In the genomic region with DNA sequence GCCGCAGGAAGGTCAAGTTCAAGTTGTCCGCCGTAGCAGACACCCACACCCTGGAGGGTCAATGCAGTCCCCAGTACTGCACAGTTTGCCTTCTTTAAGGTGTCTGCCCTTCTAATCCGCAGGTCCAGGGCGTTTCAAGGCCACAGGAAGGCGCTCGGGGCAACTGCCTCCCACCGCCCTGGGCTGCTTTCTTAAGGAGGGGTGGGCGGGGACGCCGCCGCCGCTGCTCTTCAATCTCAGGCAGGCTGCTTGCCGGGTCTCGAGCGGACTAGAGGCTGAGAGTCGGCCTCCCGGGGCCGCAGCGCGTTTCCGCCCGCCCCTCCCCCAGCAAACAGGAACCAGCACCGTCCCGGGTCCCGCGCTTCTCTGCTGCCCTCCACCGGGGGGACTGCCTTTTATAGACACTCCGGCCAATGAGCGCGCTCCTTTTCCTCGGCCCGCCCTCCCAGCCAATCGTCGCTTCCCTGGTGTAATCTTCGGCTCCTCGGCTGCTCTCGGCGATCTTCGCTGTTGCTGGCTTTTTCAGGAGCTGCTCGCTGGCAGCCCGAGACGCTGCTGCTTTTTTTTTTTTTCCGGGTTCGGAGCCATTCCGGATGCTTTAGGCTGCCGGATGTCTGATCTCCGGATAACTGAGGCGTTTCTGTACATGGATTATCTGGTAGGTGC, we compare ENCODE assay signal across 8 mouse cellular contexts. TPM values are rescaled to one million over a fixed set of nuclear protein-coding genes. Genes with fewer than 3 reads are reported as not detected.
A peak's percentile ranks its signal among the peaks of the same experiment; 100 is the strongest.
DNase-seq lines count a peak whose midpoint lies in the region; ATAC-seq and TF ChIP-seq lines count a peak whose summit lies in the region.

A gene (plus strand): TSS at position 467 of the 666 bp plus-strand sequence.

- 0 out of 2 replicates have a peak, but pooled peaks have one; percentile 21 for TF ChIP-seq EP300 in liver, embryonic 14.5 days (IDR thresholded peaks at IDR 0.05; ENCODE audit: low read depth)
- TF ChIP-seq EP300 in stomach, postnatal 0 days (optimal IDR thresholded peaks at IDR 0.05): no peak

- WGBS in forebrain, embryonic 10.5 days: 1% methylated on average over 49 of the region's 49 CpGs
- under 1% methylated on average over 49 of the region's 49 CpGs for WGBS in heart, embryonic 15.5 days
- under 1% methylated on average over 49 of the region's 49 CpGs for WGBS in liver, embryonic 14.5 days (ENCODE audit: insufficient replicate concordance)
- WGBS in neural tube, embryonic 11.5 days: under 1% methylated on average over 49 of the region's 49 CpGs
- WGBS in stomach, postnatal 0 days: under 1% methylated on average over 44 of the region's 49 CpGs

- peaks cover 27% of the 10 kb centered on the region for H3K4me1 ChIP-seq in forebrain, embryonic 10.5 days
- H3K4me1 ChIP-seq in heart, embryonic 15.5 days (replicated peaks): peaks cover 20% of the 10 kb centered on the region
- peaks cover 5 to 14% of the 10 kb centered on the region in 2 experiments for H3K4me1 ChIP-seq in liver, embryonic 14.5 days (replicated peaks; ENCODE audit: control insufficient read depth in 2 of 2, insufficient read depth in 2 of 2, low read length in 1 of 2)
- peaks cover 6% of the 10 kb centered on the region for H3K4me1 ChIP-seq in neural tube, embryonic 11.5 days (ENCODE audit: control insufficient read depth, insufficient read depth, low read length)
- no peaks in the 10 kb centered on the region; the same call in 1 of the 2 replicates for H3K4me1 ChIP-seq in stomach, postnatal 0 days (replicated peaks; ENCODE audit: control insufficient read depth, insufficient read depth)

- H3K27me3 ChIP-seq in forebrain, embryonic 10.5 days (ENCODE audit: poor library complexity, severe bottlenecking): no peaks in the 10 kb centered on the region
- no peaks in the 10 kb centered on the region for H3K27me3 ChIP-seq in heart, embryonic 15.5 days
- no peaks in the 10 kb centered on the region for H3K27me3 ChIP-seq in liver, embryonic 14.5 days (ENCODE audit: control insufficient read depth, insufficient read depth, low read length)
- H3K27me3 ChIP-seq in neural tube, embryonic 11.5 days (ENCODE audit: control insufficient read depth, insufficient read depth, low read length): no peaks in the 10 kb centered on the region
- no peaks in the 10 kb centered on the region for H3K27me3 ChIP-seq in stomach, postnatal 0 days (ENCODE audit: control insufficient read depth, insufficient read depth, low read length)

- peak within 1 kb of the TSS; percentile 95 for H3K27ac ChIP-seq in forebrain, embryonic 10.5 days
- peak within 1 kb of the TSS; percentile 95 for H3K27ac ChIP-seq in heart, embryonic 15.5 days
- H3K27ac ChIP-seq in liver, embryonic 14.5 days: peak within 1 kb of the TSS; percentile 78
- H3K27ac ChIP-seq in neural tube, embryonic 11.5 days (ENCODE audit: low read depth, low read length): peak within 1 kb of the TSS; percentile 83
- peak within 1 kb of the TSS; percentile 89 for H3K27ac ChIP-seq in stomach, postnatal 0 days (replicated peaks)

- no peaks in the 10 kb centered on the region for H3K9me3 ChIP-seq in forebrain, embryonic 10.5 days
- no peaks in the 10 kb centered on the region for H3K9me3 ChIP-seq in heart, embryonic 15.5 days (replicated peaks)
- no peaks in the 10 kb centered on the region for H3K9me3 ChIP-seq in liver, embryonic 14.5 days (ENCODE audit: control insufficient read depth, low read length)
- no peaks in the 10 kb centered on the region for H3K9me3 ChIP-seq in neural tube, embryonic 11.5 days (ENCODE audit: control insufficient read depth, low read length)
- no peaks in the 10 kb centered on the region for H3K9me3 ChIP-seq in stomach, postnatal 0 days (ENCODE audit: control insufficient read depth, low read length)

- H3K36me3 ChIP-seq in forebrain, embryonic 10.5 days (replicated peaks): peaks cover under 1% of the 10 kb centered on the region; the same call in 1 of the 2 replicates
- H3K36me3 ChIP-seq in heart, embryonic 15.5 days: no peaks in the 10 kb centered on the region; the same call in 1 of the 2 replicates
- H3K36me3 ChIP-seq in liver, embryonic 14.5 days (replicated peaks; ENCODE audit: control insufficient read depth, insufficient read depth, low read depth): no peaks in the 10 kb centered on the region
- H3K36me3 ChIP-seq in neural tube, embryonic 11.5 days (ENCODE audit: control insufficient read depth, insufficient read depth, low read length): no peaks in the 10 kb centered on the region
- no peaks in the 10 kb centered on the region for H3K36me3 ChIP-seq in stomach, postnatal 0 days (ENCODE audit: control insufficient read depth, insufficient read depth, low read length)

- H3K4me3 ChIP-seq in forebrain, embryonic 10.5 days: peak within 1 kb of the TSS; percentile 87
- peak within 1 kb of the TSS; percentile 94 for H3K4me3 ChIP-seq in heart, embryonic 15.5 days
- H3K4me3 ChIP-seq in liver, embryonic 14.5 days (ENCODE audit: insufficient read depth in 1 of 2, low read depth in 2 of 2, low read length in 2 of 2): peak within 1 kb of the TSS; percentile 76 to 82
- H3K4me3 ChIP-seq in neural tube, embryonic 11.5 days (ENCODE audit: low read depth, low read length): peak within 1 kb of the TSS; percentile 74
- H3K4me3 ChIP-seq in stomach, postnatal 0 days (ENCODE audit: low read depth, low read length): peak within 1 kb of the TSS; percentile 82

- peak; percentile 87 for DNase-seq in c-Kit-negative CD71-positive TER-119-positive erythroid progenitor cells, embryonic 14.5 days (ENCODE audit: low read depth, low spot score)
- peak; percentile 99 for DNase-seq in forebrain, embryonic 10.5 days (ENCODE audit: extremely low spot score, low spot score)
- peak; percentile 99 for DNase-seq in kidney, postnatal 25 days
- peak; percentile 91 to 93 (median 92) for DNase-seq in liver, embryonic 14.5 days (ENCODE audit: low read depth in 3 of 3, low spot score in 3 of 3)
- peak; percentile 98 for DNase-seq in neural tube, embryonic 11.5 days (ENCODE audit: low spot score)
- peak; percentile 98 for DNase-seq in stomach, postnatal 0 days (ENCODE audit: low spot score)

- TF ChIP-seq CTCF in liver, embryonic 14.5 days (IDR thresholded peaks at IDR 0.05; ENCODE audit: low read depth): peak; percentile 71
- peak; percentile 78 for TF ChIP-seq CTCF in stomach, postnatal 0 days (IDR thresholded peaks at IDR 0.05; ENCODE audit: low read depth)

- H3K4me2 ChIP-seq in heart, embryonic 15.5 days: peak within 1 kb of the TSS; percentile 74
- peak within 1 kb of the TSS; percentile 93 for H3K4me2 ChIP-seq in liver, embryonic 14.5 days (ENCODE audit: low read depth)
- peak within 1 kb of the TSS; percentile 75 for H3K4me2 ChIP-seq in neural tube, embryonic 11.5 days (ENCODE audit: low read depth)
- peak within 1 kb of the TSS; percentile 77 for H3K4me2 ChIP-seq in stomach, postnatal 0 days (replicated peaks; ENCODE audit: low read depth)

- peak; percentile 97 for ATAC-seq in CD4-positive, CD25-positive, alpha-beta regulatory T cell, adult 4 months
- ATAC-seq in heart, embryonic 15.5 days (replicated peaks; ENCODE audit: insufficient number of reproducible peaks, insufficient read depth, low FRiP score, low read depth): peak; percentile 98
- ATAC-seq in liver, embryonic 14.5 days (ENCODE audit: insufficient read depth): peak; percentile 94
- ATAC-seq in neural tube, embryonic 11.5 days (ENCODE audit: insufficient read depth, low FRiP score, low TSS enrichment): peak; percentile 98
- ATAC-seq in stomach, postnatal 0 days (ENCODE audit: low FRiP score, low TSS enrichment): peak; percentile 99

- peak within 1 kb of the TSS; percentile 86 for H3K9ac ChIP-seq in heart, embryonic 15.5 days
- peak within 1 kb of the TSS; percentile 89 for H3K9ac ChIP-seq in liver, embryonic 14.5 days (replicated peaks)
- peak within 1 kb of the TSS; percentile 88 for H3K9ac ChIP-seq in neural tube, embryonic 11.5 days (ENCODE audit: low read length)
- peak within 1 kb of the TSS; percentile 91 for H3K9ac ChIP-seq in stomach, postnatal 0 days (ENCODE audit: low read length)

RNA-seq across cellular contexts. Expression of the gene that starts here (rescaled TPM):
- polyA plus RNA-seq in CD4-positive, CD25-positive, alpha-beta regulatory T cell, adult 4 months (2017; shearing (Covaris generic)): 10 to 100 TPM; 14.7 to 17.8 TPM
- polyA plus RNA-seq in forebrain, embryonic 10.5 days (2016; fragmentation: Nextera tagmentation; extraction: Ambion mirVana): 11.2 and 11.6 TPM in 2 replicates
- 6.7 and 7.6 TPM in 2 replicates for polyA plus RNA-seq in heart, embryonic 15.5 days (2015; fragmentation: Nextera tagmentation; extraction: Ambion mirVana)
- 1.9 and 2.0 TPM in 2 replicates for polyA plus RNA-seq in liver, embryonic 14.5 days (2012; rRNA removed)
- polyA plus RNA-seq in liver, embryonic 14.5 days (2014; fragmentation: Nextera tagmentation; extraction: Ambion mirVana): 2.6 and 3.0 TPM in 2 replicates
- 9.5 and 11.0 TPM in 2 replicates for polyA plus RNA-seq in neural tube, embryonic 11.5 days (2014; fragmentation: Nextera tagmentation; extraction: Ambion mirVana)
- 3.4 and 3.7 TPM in 2 replicates for polyA plus RNA-seq in stomach, postnatal 0 days (2015; fragmentation: Nextera tagmentation; extraction: Ambion mirVana)

Comparison
In these comparisons a context has a peak if more than half of its experiments do, and no peak if none do; other contexts are left out.
1. Peak in every context shown above with its lines: DNase-seq, ATAC-seq, H3K4me3 ChIP-seq and H3K27ac ChIP-seq.